Mouse (Mus musculus) spleen, adult 2 months (tissue): Measurements from ENCODE around the gene Haus4. TPM values are rescaled to one million over a fixed set of nuclear protein-coding genes. Genes with fewer than 3 reads are reported as not detected.

Experiments used
- DNase-seq, 2 experiments: peaks; one replicate each; pipeline versions ENCODE4 v3.0.0 to v3.0.0-alpha.2; 2012 to 2021; ENCODE audit warnings: low spot score in 2 of 2, low read depth in 1 of 2
- H3K27ac ChIP-seq: fragments of 200-500 bp; 2 replicates; pipeline ENCODE4 v1.5.1; 2012; ENCODE audit warnings: low read length, inconsistent platforms; ENCODE audit not compliant: insufficient read depth
- H3K27me3 ChIP-seq: fragments of 200-500 bp; 2 replicates; pipeline ENCODE4 v1.6.1; 2012; ENCODE audit warnings: mild to moderate bottlenecking, moderate library complexity, low read length, inconsistent platforms; ENCODE audit not compliant: control insufficient read depth, insufficient read depth
- H3K36me3 ChIP-seq: fragments of 200-500 bp; 2 replicates; pipeline ENCODE4 v1.6.1; 2012; ENCODE audit warnings: mild to moderate bottlenecking, low read length, inconsistent platforms; ENCODE audit not compliant: control insufficient read depth, insufficient read depth
- H3K4me1 ChIP-seq: fragments of 200-500 bp; 2 replicates; pipeline ENCODE4 v1.6.1; 2011; ENCODE audit warnings: inconsistent platforms; ENCODE audit not compliant: control insufficient read depth, insufficient read depth, insufficient read length
- H3K4me3 ChIP-seq: fragments of 200-500 bp; 2 replicates; pipeline ENCODE4 v1.5.1; 2011; ENCODE audit warnings: mild to moderate bottlenecking, inconsistent platforms; ENCODE audit not compliant: insufficient read depth, insufficient read length; ENCODE audit errors: extremely low read depth
- CTCF ChIP-seq: fragments of 200-500 bp; IDR thresholded peaks from 2 replicates; pipeline ENCODE4 v1.5.1; 2011; ENCODE audit warnings: mild to moderate bottlenecking, inconsistent platforms; ENCODE audit not compliant: insufficient read depth, insufficient read length, insufficient replicate concordance; ENCODE audit errors: extremely low read depth
- POLR2A ChIP-seq: fragments of 200-500 bp; IDR thresholded peaks from 2 replicates; pipeline ENCODE4 v1.6.1; 2011; ENCODE audit warnings: low read depth, low read length, inconsistent platforms
- WGBS: fragments of 180-500 bp; shearing (Covaris S2); methylation state at CpG from one replicate; pipeline ENCODE4 v1.1.7; 2018; 5-methylcytosine and 5-hydroxymethylcytosine counted together
- polyA plus RNA-seq: library from polyadenylated mRNA; depleted of rRNA; stranded (reverse); fragments of >200 nt; gene quantifications from 2 replicates; pipeline ENCODE4 v1.2.3, GENCODE M21; 2012; rRNA removed

Gene Haus4
- polyA plus RNA-seq, 1 experiment = 12.8 TPM

DNA sequence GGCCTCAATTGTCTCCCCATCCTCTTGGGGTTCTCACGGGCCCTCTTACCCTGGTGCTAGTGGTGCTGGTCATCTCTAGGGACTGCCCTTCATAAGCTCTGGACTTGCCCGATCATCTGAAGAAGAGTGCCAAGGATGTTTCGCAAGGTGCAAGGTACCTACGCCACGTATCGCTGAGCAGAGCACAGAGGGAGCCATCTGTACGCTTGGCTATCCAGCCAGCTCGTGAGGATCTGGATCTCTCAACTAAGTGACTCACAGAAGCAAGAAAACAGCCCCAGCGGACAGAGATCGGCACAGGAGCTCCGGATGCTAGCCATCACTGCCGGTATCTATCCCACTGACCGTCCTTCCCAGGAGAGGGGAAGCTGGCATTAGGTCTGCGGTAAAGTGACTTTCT, 57.7 kb downstream of the Haus4 start:
- Histone ChIP-seq H3K4me3 (no peak overlapping the region), H3K36me3 (no peaks in the 10 kb centered on the region), H3K27me3 (no peaks in the 10 kb centered on the region), H3K27ac (no peak overlapping the region), H3K4me1 (peaks cover 13% of the 10 kb centered on the region)
- 87% methylated on average over 14 of the region's 14 CpGs for WGBS
- no peak for DNase-seq
- no peak for TF ChIP-seq CTCF
- no peak for TF ChIP-seq POLR2A

DNA sequence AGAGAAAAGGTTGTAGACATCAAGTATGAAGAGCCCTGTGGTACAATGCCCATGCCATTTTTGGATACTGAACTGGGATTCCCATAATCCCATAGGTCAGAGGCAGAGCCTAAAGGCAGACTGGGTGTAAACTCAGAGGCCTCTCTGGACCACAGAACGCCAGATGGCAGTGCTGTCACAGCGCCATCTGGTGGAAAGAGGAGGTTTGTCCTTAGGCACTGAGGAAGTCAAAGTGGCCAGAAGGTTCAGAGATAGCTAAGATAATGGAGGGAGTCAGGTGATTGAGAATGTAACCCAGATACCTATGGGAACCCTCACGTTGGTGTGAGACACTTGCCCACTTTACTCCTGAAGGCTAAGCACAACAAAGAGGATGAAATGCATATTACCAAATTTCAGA, 60.2 kb downstream of the Haus4 start:
- DNase-seq = peak; percentile 71 to 72
- 0% methylated on average over 3 of the region's 3 CpGs for WGBS
- TF ChIP-seq POLR2A (no peak), CTCF (peak; percentile 88; the same call in 1 of the 2 replicates)

DNA sequence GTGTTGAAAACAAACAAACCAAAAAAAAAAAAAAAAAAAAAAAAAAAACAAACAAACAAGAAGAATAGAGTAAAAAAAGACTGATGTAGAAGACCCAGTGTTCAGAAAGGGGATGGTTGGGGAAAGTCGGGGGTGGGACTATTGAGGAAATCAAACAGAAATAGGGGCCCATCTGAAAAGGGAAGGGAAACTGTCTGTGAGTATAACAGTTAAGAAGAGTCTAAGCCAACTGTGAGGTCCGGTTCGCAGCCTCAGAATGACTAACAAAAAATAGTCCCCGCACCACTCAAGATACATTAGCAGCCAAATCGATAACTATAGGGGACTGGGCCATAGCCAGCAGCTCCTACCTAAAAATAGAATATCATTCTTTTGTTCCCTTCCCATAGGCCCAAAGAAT, 61.2 kb downstream of the Haus4 start:
- peaks cover 13% of the 10 kb centered on the region for H3K4me1 ChIP-seq
- H3K36me3 ChIP-seq = no peaks in the 10 kb centered on the region
- H3K4me3 ChIP-seq = no peak overlapping the region
- H3K27ac ChIP-seq = peak overlapping the region; percentile 75; the same call in 1 of the 2 replicates
- TF ChIP-seq POLR2A (no peak), CTCF (no peak)
- 39% methylated on average over 5 of the region's 5 CpGs for WGBS
- no peak for DNase-seq
- no peaks in the 10 kb centered on the region for H3K27me3 ChIP-seq

More for the DNA sequence above, 60.2 kb downstream of the Haus4 start:
- Histone ChIP-seq H3K27ac (no peak overlapping the region), H3K36me3 (no peaks in the 10 kb centered on the region), H3K4me3 (no peak overlapping the region), H3K27me3 (no peaks in the 10 kb centered on the region), H3K4me1 (peaks cover 13% of the 10 kb centered on the region)

DNA sequence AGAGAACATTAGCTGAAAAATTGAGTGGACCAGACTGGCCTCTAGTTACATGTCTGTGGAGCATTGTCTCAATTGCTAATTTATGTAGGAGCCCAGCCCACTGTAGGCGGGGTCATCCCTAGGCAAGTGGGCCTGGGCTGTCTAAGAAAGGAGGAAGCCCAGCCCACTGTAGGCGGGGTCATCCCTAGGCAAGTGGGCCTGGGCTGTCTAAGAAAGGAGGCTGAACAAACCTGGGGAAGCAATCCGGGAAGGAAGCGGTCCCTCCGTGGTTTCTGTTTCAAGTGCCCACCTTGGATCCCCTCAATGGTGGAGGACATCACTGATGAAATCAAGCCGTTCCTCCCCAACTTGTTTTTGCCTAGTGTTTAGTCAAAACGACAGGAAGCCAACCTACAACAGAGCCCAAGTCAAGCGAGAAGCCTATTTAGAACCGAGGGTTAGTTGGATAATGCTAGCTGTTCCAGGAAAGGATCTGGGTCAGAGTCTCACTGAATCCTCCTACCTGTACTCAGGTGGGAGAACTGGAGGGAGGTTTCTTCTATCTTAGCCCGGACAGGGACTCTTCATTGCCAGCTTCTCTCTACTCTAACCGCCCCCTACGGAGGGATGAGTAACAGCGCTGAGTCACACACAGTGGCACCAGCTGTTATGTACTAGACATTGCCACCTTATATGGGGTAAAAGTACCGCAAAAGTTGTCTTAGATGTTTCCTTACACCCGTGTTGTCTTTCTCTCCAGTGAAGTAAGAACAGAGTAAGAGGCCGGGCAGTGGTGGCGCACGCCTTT, 61.9 kb downstream of the Haus4 start:
- H3K4me1 ChIP-seq = peaks cover 13% of the 10 kb centered on the region
- H3K36me3 ChIP-seq = no peaks in the 10 kb centered on the region
- no peak for DNase-seq
- H3K4me3 ChIP-seq = no peak overlapping the region; the same call in 1 of the 2 replicates
- H3K27me3 ChIP-seq = no peaks in the 10 kb centered on the region
- TF ChIP-seq CTCF (no peak), POLR2A (no peak)
- WGBS = 39% methylated on average over 18 of the region's 18 CpGs
- peak overlapping the region; percentile 75 for H3K27ac ChIP-seq

Other genes with a start within 250 kb of the Haus4 start
- 92.7 and 117 TPM in 2 replicates for gene Oxa1l, start 193.8 kb downstream of the Haus4 start, polyA plus RNA-seq
- 24.6 and 31.2 TPM in 2 replicates for gene Slc7a7, start 136.8 kb downstream of the Haus4 start, polyA plus RNA-seq
- gene Mrpl52, start 127.7 kb downstream of the Haus4 start, polyA plus RNA-seq = 221 and 393 TPM in 2 replicates
- 42.0 and 63.2 TPM in 2 replicates for gene Mmp14, start 123.0 kb downstream of the Haus4 start, polyA plus RNA-seq
- gene Lrp10, start 90.5 kb downstream of the Haus4 start, polyA plus RNA-seq = 154 and 206 TPM in 2 replicates
- 0.22 and 0.40 TPM in 2 replicates for gene Rem2, start 78.5 kb downstream of the Haus4 start, polyA plus RNA-seq
- 18.2 and 26.6 TPM in 2 replicates for gene Prmt5, start 37.1 kb downstream of the Haus4 start, polyA plus RNA-seq
- 3.0 and 3.9 TPM in 2 replicates for gene Ajuba, start 22.9 kb upstream of the Haus4 start, polyA plus RNA-seq
- gene 4931414P19Rik, start 51.4 kb upstream of the Haus4 start, polyA plus RNA-seq = 4.2 and 6.0 TPM in 2 replicates
- 82.5 and 102 TPM in 2 replicates for gene Psmb5, start 63.4 kb upstream of the Haus4 start, polyA plus RNA-seq
- not detected in 2 replicates for gene Psmb11, start 66.8 kb upstream of the Haus4 start, polyA plus RNA-seq
- gene Gm17606, start 86.3 kb upstream of the Haus4 start, polyA plus RNA-seq = not detected in 2 replicates
- 7.3 and 10.8 TPM in 2 replicates for gene Cdh24, start 86.7 kb upstream of the Haus4 start, polyA plus RNA-seq
- gene 1700123O20Rik, start 131.6 kb upstream of the Haus4 start, polyA plus RNA-seq = 32.9 and 66.9 TPM in 2 replicates
- 126 and 130 TPM in 2 replicates for gene Acin1, start 132.3 kb upstream of the Haus4 start, polyA plus RNA-seq
- 0.04 and 0.07 TPM in 2 replicates for gene Gm29776, start 144.2 kb upstream of the Haus4 start, polyA plus RNA-seq
- 5.2 and 5.9 TPM in 2 replicates for gene Cebpe, start 157.6 kb upstream of the Haus4 start, polyA plus RNA-seq
- gene Slc7a8, start 227.3 kb upstream of the Haus4 start, polyA plus RNA-seq = 10.8 and 13.3 TPM in 2 replicates